Mouse (Mus musculus): ENCODE measurements around the gene Tmem52b.

DNA sequence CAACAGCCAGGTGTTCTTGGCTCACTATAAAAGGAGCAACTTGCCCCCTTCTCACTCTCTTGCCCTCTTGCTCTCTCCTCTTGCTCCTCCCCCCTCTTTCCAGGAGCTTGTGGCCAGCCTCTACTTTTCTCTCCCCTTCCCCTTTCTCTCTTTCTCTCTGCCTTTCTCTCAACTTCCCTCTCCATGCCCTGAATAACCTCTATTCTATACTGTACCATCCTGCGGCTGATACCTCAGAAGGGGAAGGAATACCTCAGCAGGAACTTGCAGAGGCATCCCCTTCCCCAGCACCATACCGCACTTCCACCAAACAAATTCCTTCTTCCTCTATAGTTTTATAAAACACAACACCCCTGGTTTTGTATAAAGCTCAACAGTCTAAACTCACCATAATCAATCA, 52.9 kb downstream of the Tmem52b start:
- TF ChIP-seq CTCF (IDR thresholded peaks at IDR 0.05; ENCODE audit: borderline replicate concordance, extremely low read depth, insufficient read depth, insufficient read length), result no peak
- TF ChIP-seq POLR2A (IDR thresholded peaks at IDR 0.05; ENCODE audit: borderline replicate concordance, extremely low read depth, insufficient read depth, insufficient read length, poor library complexity, severe bottlenecking), result no peak
